Mouse (Mus musculus) olfactory bulb, adult 2 months (tissue): ENCODE measurements around the gene Dyrk4.

Experiments
- CTCF ChIP-seq: fragments of 200-500 bp; IDR thresholded peaks from 2 replicates; pipeline ENCODE4 v1.5.1; 2012; ENCODE audit warnings: low read depth, mild to moderate bottlenecking, low read length, moderate library complexity; ENCODE audit not compliant: insufficient read depth
- POLR2A ChIP-seq: fragments of 200-500 bp; IDR thresholded peaks from 2 replicates; pipeline ENCODE4 v1.6.1; 2012; ENCODE audit warnings: mild to moderate bottlenecking, low read depth, low read length, moderate library complexity; ENCODE audit not compliant: insufficient read depth

DNA sequence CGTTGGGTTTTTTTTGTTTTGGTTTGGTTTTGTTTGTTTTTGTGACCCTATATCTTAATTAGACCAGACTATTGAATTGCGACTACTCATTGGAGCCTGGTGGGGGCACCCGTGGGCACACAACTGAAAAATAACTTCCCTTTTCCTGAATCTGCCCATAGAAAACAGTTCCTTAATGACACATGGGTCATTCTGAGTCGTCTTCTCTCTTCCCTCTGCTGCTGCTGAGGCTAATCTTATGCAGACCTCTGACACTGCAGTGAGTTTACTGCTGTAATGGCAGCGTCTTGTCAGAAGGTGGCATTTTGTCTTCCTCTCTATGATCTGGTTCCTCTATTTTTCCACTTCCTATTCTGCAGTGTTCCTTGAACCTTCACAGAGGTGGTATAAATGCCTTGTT lies 18.8 kb upstream of the Dyrk4 start:
- TF ChIP-seq POLR2A, result no peak
- TF ChIP-seq CTCF, result no peak
